Mouse (Mus musculus): ENCODE measurements around the gene Med15.
A peak's percentile ranks its signal among the peaks of the same experiment; 100 is the strongest.

GRCm38 (mm10) chr16:17619198-17620105 is 113.2 kb downstream of the Med15 start, which contains the start of gene Smpd4:
- TF ChIP-seq POLR2A (IDR thresholded peaks at IDR 0.05; ENCODE audit: low read depth, low read length) (peak; percentile 40; the same call in 1 of the 2 replicates), CTCF (IDR thresholded peaks at IDR 0.05; ENCODE audit: borderline replicate concordance, insufficient read depth, low read length) (no peak)
